In the genomic region with DNA sequence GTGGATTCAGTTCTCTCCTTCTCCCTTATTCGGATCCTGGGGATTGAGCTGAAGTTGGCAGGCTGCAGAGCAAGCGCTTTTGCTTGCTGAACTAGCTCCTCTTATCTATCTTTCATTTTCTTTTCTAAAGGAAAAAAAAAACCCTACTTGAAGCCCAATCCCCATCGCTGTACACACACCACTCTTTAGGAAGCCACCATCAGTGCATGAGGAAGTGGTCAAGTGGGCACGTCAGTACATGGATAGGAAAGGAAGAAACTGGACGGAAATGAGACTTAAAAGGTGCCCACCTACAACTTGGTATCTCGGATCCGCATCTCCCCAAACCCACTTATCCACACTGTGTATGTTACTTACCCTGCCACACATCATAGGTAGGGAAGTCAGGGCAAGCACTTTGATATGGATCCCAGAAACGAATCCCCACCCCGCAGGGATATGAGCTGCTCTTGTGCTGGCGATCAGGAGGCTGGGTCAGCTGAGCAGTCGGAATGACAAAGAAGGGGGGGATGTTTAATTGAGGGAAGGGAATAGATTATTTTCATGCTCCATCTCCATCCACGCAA, we compare ENCODE assay signal across 8 mouse cellular contexts.
DNase-seq lines count a peak whose midpoint lies in the region; ATAC-seq and TF ChIP-seq lines count a peak whose summit lies in the region.

No protein-coding gene starts in this region.

- DNase-seq in intestine, embryonic 14.5 days (ENCODE audit: low spot score): peak; percentile 60
- DNase-seq in hindbrain, embryonic 14.5 days (ENCODE audit: low spot score): no peak
- no peak for DNase-seq in spleen, postnatal 4 days (ENCODE audit: low spot score in 2 of 2)
- DNase-seq in adrenal gland, adult 18-20 months (ENCODE audit: low spot score in 2 of 2): no peak
- DNase-seq in urinary bladder, adult 2 months (ENCODE audit: low spot score): no peak

- no peaks in the 10 kb centered on the region for H3K9me3 ChIP-seq in intestine, embryonic 14.5 days (ENCODE audit: control insufficient read depth, low read length)
- H3K9me3 ChIP-seq in intestine, postnatal 0 days (ENCODE audit: control insufficient read depth): no peaks in the 10 kb centered on the region
- H3K9me3 ChIP-seq in embryonic facial prominence, embryonic 12.5 days: no peaks in the 10 kb centered on the region
- H3K9me3 ChIP-seq in hindbrain, embryonic 14.5 days (ENCODE audit: control insufficient read depth, low read length): no peaks in the 10 kb centered on the region
- H3K9me3 ChIP-seq in midbrain, embryonic 16.5 days (replicated peaks; ENCODE audit: control insufficient read depth, low read length, poor library complexity, severe bottlenecking): no peaks in the 10 kb centered on the region

- no peak overlapping the region for H3K4me3 ChIP-seq in intestine, embryonic 14.5 days (ENCODE audit: low read depth, low read length)
- no peak overlapping the region for H3K4me3 ChIP-seq in intestine, postnatal 0 days (ENCODE audit: low read depth, low read length)
- no peak overlapping the region for H3K4me3 ChIP-seq in embryonic facial prominence, embryonic 12.5 days
- no peak overlapping the region for H3K4me3 ChIP-seq in hindbrain, embryonic 14.5 days (replicated peaks; ENCODE audit: low read length)
- H3K4me3 ChIP-seq in midbrain, embryonic 16.5 days (ENCODE audit: low read depth, low read length): no peak overlapping the region

- H3K36me3 ChIP-seq in intestine, embryonic 14.5 days (ENCODE audit: control insufficient read depth, insufficient read depth, low read length): no peaks in the 10 kb centered on the region
- H3K36me3 ChIP-seq in intestine, postnatal 0 days (ENCODE audit: control insufficient read depth, insufficient read depth): no peaks in the 10 kb centered on the region
- H3K36me3 ChIP-seq in embryonic facial prominence, embryonic 12.5 days: no peaks in the 10 kb centered on the region
- no peaks in the 10 kb centered on the region for H3K36me3 ChIP-seq in hindbrain, embryonic 14.5 days (replicated peaks; ENCODE audit: control insufficient read depth, insufficient read depth)
- no peaks in the 10 kb centered on the region for H3K36me3 ChIP-seq in midbrain, embryonic 16.5 days (ENCODE audit: control insufficient read depth, insufficient read depth, low read length)

- peaks cover 72% of the 10 kb centered on the region for H3K4me1 ChIP-seq in intestine, embryonic 14.5 days (replicated peaks; ENCODE audit: control insufficient read depth, insufficient read depth, low read length)
- H3K4me1 ChIP-seq in intestine, postnatal 0 days (replicated peaks; ENCODE audit: control insufficient read depth, insufficient read depth, low read length): peaks cover 5% of the 10 kb centered on the region
- H3K4me1 ChIP-seq in embryonic facial prominence, embryonic 12.5 days: peaks cover 48% of the 10 kb centered on the region
- H3K4me1 ChIP-seq in hindbrain, embryonic 14.5 days (replicated peaks; ENCODE audit: control insufficient read depth, insufficient read depth, low read length): peaks cover 85% of the 10 kb centered on the region
- H3K4me1 ChIP-seq in midbrain, embryonic 16.5 days (ENCODE audit: control insufficient read depth, insufficient read depth, low read length): peaks cover 61% of the 10 kb centered on the region

- peak overlapping the region; percentile 57; the same call in 1 of the 2 replicates for H3K27ac ChIP-seq in intestine, embryonic 14.5 days (ENCODE audit: low read depth)
- no peak overlapping the region for H3K27ac ChIP-seq in intestine, postnatal 0 days (ENCODE audit: low read depth, low read length)
- H3K27ac ChIP-seq in embryonic facial prominence, embryonic 12.5 days: peak overlapping the region; percentile 74
- H3K27ac ChIP-seq in hindbrain, embryonic 14.5 days: peak overlapping the region; percentile 90
- peak overlapping the region; percentile 86 for H3K27ac ChIP-seq in midbrain, embryonic 16.5 days (ENCODE audit: low read length)

- H3K27me3 ChIP-seq in intestine, embryonic 14.5 days (replicated peaks; ENCODE audit: control insufficient read depth, insufficient read depth, low read length): no peaks in the 10 kb centered on the region
- no peaks in the 10 kb centered on the region for H3K27me3 ChIP-seq in intestine, postnatal 0 days (replicated peaks; ENCODE audit: control insufficient read depth, insufficient read depth, low read length)
- no peaks in the 10 kb centered on the region for H3K27me3 ChIP-seq in embryonic facial prominence, embryonic 12.5 days
- H3K27me3 ChIP-seq in hindbrain, embryonic 14.5 days (ENCODE audit: control insufficient read depth, insufficient read depth, low read length): no peaks in the 10 kb centered on the region
- H3K27me3 ChIP-seq in midbrain, embryonic 16.5 days (ENCODE audit: control insufficient read depth, insufficient read depth, low read depth, low read length): no peaks in the 10 kb centered on the region

- no peak overlapping the region for H3K9ac ChIP-seq in intestine, embryonic 14.5 days (ENCODE audit: low read length)
- no peak overlapping the region for H3K9ac ChIP-seq in intestine, postnatal 0 days (ENCODE audit: low read depth, low read length)
- H3K9ac ChIP-seq in embryonic facial prominence, embryonic 12.5 days: no peak overlapping the region
- peak overlapping the region; percentile 32 for H3K9ac ChIP-seq in hindbrain, embryonic 14.5 days
- H3K9ac ChIP-seq in midbrain, embryonic 16.5 days (ENCODE audit: low read depth, low read length): peak overlapping the region; percentile 49; the same call in 1 of the 2 replicates

- H3K4me2 ChIP-seq in intestine, embryonic 14.5 days (ENCODE audit: low read length): peak overlapping the region; percentile 34; the same call in 1 of the 2 replicates
- no peak overlapping the region for H3K4me2 ChIP-seq in intestine, postnatal 0 days (replicated peaks; ENCODE audit: low read depth)
- H3K4me2 ChIP-seq in embryonic facial prominence, embryonic 12.5 days (replicated peaks): no peak overlapping the region
- peak overlapping the region; percentile 15 for H3K4me2 ChIP-seq in hindbrain, embryonic 14.5 days (replicated peaks)
- H3K4me2 ChIP-seq in midbrain, embryonic 16.5 days (ENCODE audit: low read length): peak overlapping the region; percentile 36

- no peak for TF ChIP-seq CTCF in intestine, postnatal 0 days (IDR thresholded peaks at IDR 0.05; ENCODE audit: low read depth)

- 0 out of 2 replicates have a peak, but pooled peaks have one; percentile 12 for ATAC-seq in intestine, embryonic 14.5 days (replicated peaks; ENCODE audit: low FRiP score, low TSS enrichment, low read depth)
- ATAC-seq in intestine, postnatal 0 days: no peak
- ATAC-seq in embryonic facial prominence, embryonic 12.5 days (ENCODE audit: insufficient number of reproducible peaks, insufficient read depth, low FRiP score, low TSS enrichment): 0 out of 2 replicates have a peak, but pooled peaks have one; percentile 29
- peak; percentile 6; the same call in 1 of the 2 replicates for ATAC-seq in hindbrain, embryonic 14.5 days (ENCODE audit: low FRiP score)
- peak; percentile 29; the same call in 1 of the 2 replicates for ATAC-seq in midbrain, embryonic 16.5 days

- WGBS in intestine, embryonic 14.5 days: 50% methylated on average over 12 of the region's 12 CpGs
- WGBS in intestine, postnatal 0 days: 56% methylated on average over 12 of the region's 12 CpGs
- 52% methylated on average over 12 of the region's 12 CpGs for WGBS in embryonic facial prominence, embryonic 12.5 days
- WGBS in hindbrain, embryonic 14.5 days: 44% methylated on average over 12 of the region's 12 CpGs
- WGBS in midbrain, embryonic 16.5 days: 34% methylated on average over 12 of the region's 12 CpGs

Comparison
In these comparisons a context has a peak if more than half of its experiments do, and no peak if none do; other contexts are left out.
1. H3K4me2 ChIP-seq: peak in intestine, embryonic 14.5 days (single experiment), hindbrain, embryonic 14.5 days (single experiment) and midbrain, embryonic 16.5 days (single experiment); none in intestine, postnatal 0 days (single experiment) and embryonic facial prominence, embryonic 12.5 days (single experiment).
2. H3K9ac ChIP-seq: peak in hindbrain, embryonic 14.5 days (single experiment) and midbrain, embryonic 16.5 days (single experiment); none in intestine, embryonic 14.5 days (single experiment), intestine, postnatal 0 days (single experiment) and embryonic facial prominence, embryonic 12.5 days (single experiment).